ENCODE assay signal across 9 mouse cellular contexts in the genomic region with DNA sequence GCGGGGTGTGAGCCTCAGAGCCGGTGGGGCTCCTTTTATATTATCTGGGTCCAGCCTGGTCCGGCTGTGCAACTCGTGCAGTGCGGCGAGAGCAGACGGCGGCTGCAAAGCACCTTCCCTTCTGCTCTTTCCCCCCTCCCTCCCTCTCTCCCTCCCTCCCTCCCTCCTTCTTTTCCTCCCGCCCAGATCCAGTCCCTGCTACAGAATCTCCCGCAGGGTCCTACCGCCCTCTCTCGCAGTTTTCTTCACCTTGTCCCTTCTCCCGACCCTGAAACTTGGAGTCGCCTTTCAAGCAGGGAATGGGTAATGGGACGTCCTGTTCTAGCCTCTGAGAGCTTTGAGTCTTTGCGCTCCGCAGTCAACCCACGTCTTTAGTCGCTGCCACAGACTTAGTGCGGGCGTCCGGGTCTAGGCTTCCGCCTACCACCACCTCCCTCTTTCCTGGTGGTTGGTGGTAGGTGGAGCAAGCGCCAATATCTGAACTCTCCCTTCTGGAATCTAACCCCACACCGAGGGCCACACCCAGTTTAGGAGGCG. TPM values are rescaled to one million over a fixed set of nuclear protein-coding genes. Genes with fewer than 3 reads are reported as not detected.
DNase-seq lines count a peak whose midpoint lies in the region; ATAC-seq and TF ChIP-seq lines count a peak whose summit lies in the region.
"Had no signal": no experiment of that assay in that cellular context is flagged by ENCODE, and none has a peak within 500 bp of the region (broad histone marks: within the 10 kb centered on the region; RNA-seq: fewer than 3 reads in every experiment).

A gene (minus strand): TSS at position 392 of the 537 bp plus-strand sequence.

- WGBS in heart, adult 2 months: under 1% methylated on average over 26 of the region's 26 CpGs
- under 1% methylated on average over 26 of the region's 26 CpGs for WGBS in heart, embryonic 11.5 days (ENCODE audit: insufficient replicate concordance)
- 0% methylated on average over 24 of the region's 26 CpGs for WGBS in kidney, embryonic 15.5 days
- under 1% methylated on average over 24 of the region's 26 CpGs for WGBS in limb, embryonic 15.5 days
- 0% methylated on average over 26 of the region's 26 CpGs for WGBS in neural tube, embryonic 12.5 days

- no peak for TF ChIP-seq EP300 in heart, adult 2 months (IDR thresholded peaks at IDR 0.05; ENCODE audit: insufficient read depth, low read depth, low read length)

- TF ChIP-seq CTCF in heart, adult 2 months (IDR thresholded peaks at IDR 0.05): no peak

- no peaks in the 10 kb centered on the region for H3K4me1 ChIP-seq in heart, adult 2 months (ENCODE audit: control insufficient read depth, insufficient read depth, low read length)
- H3K4me1 ChIP-seq in heart, embryonic 11.5 days (ENCODE audit: control insufficient read depth, insufficient read depth, low read length): no peaks in the 10 kb centered on the region; the same call in 1 of the 2 replicates
- H3K4me1 ChIP-seq in kidney, embryonic 15.5 days: peaks cover 24% of the 10 kb centered on the region
- peaks cover 36% of the 10 kb centered on the region for H3K4me1 ChIP-seq in limb, embryonic 15.5 days
- H3K4me1 ChIP-seq in neural tube, embryonic 12.5 days: peaks cover 21% of the 10 kb centered on the region

- H3K9ac ChIP-seq in heart, adult 2 months (ENCODE audit: low read depth, low read length): no peak within 1 kb of the TSS
- H3K9ac ChIP-seq in heart, embryonic 11.5 days (ENCODE audit: low read depth, low read length): peak within 1 kb of the TSS; percentile 71
- H3K9ac ChIP-seq in kidney, embryonic 15.5 days: peak within 1 kb of the TSS; percentile 35; the same call in 1 of the 2 replicates
- peak within 1 kb of the TSS; percentile 42 for H3K9ac ChIP-seq in limb, embryonic 15.5 days
- peak within 1 kb of the TSS; percentile 62 for H3K9ac ChIP-seq in neural tube, embryonic 12.5 days

- peak; percentile 56 for ATAC-seq in common myeloid progenitor, adult 5-6 weeks (replicated peaks; ENCODE audit: low read depth, poor library complexity, severe bottlenecking)
- peak; percentile 66 for ATAC-seq in heart, embryonic 11.5 days (replicated peaks; ENCODE audit: insufficient number of reproducible peaks, low FRiP score, low TSS enrichment)
- peak; percentile 82 for ATAC-seq in kidney, embryonic 15.5 days (replicated peaks; ENCODE audit: low FRiP score)
- ATAC-seq in limb, embryonic 15.5 days (ENCODE audit: insufficient number of reproducible peaks, low FRiP score, low TSS enrichment, low read depth): peak; percentile 64
- ATAC-seq in neural tube, embryonic 12.5 days (ENCODE audit: low FRiP score, low read depth): peak; percentile 76

- intact Hi-C loops in heart, adult 2 months (cut with DNase I): no loop called here

- H3K9me3 ChIP-seq in heart, embryonic 11.5 days (replicated peaks; ENCODE audit: control insufficient read depth, low read length): no peaks in the 10 kb centered on the region
- H3K9me3 ChIP-seq in kidney, embryonic 15.5 days (replicated peaks): no peaks in the 10 kb centered on the region
- no peaks in the 10 kb centered on the region for H3K9me3 ChIP-seq in limb, embryonic 15.5 days
- H3K9me3 ChIP-seq in neural tube, embryonic 12.5 days: no peaks in the 10 kb centered on the region

- peak within 1 kb of the TSS; percentile 39 for H3K4me3 ChIP-seq in heart, adult 2 months
- H3K4me3 ChIP-seq in heart, embryonic 11.5 days (ENCODE audit: low read depth, low read length): peak within 1 kb of the TSS; percentile 75
- H3K4me3 ChIP-seq in kidney, embryonic 15.5 days (replicated peaks): peak within 1 kb of the TSS; percentile 68
- peak within 1 kb of the TSS; percentile 60 for H3K4me3 ChIP-seq in limb, embryonic 15.5 days
- H3K4me3 ChIP-seq in neural tube, embryonic 12.5 days: peak within 1 kb of the TSS; percentile 60

- H3K36me3 ChIP-seq in heart, adult 2 months (ENCODE audit: control insufficient read depth, insufficient read depth, low read length): no peaks in the 10 kb centered on the region
- H3K36me3 ChIP-seq in heart, embryonic 11.5 days (ENCODE audit: control insufficient read depth, insufficient read depth, low read length): no peaks in the 10 kb centered on the region
- H3K36me3 ChIP-seq in kidney, embryonic 15.5 days: no peaks in the 10 kb centered on the region
- H3K36me3 ChIP-seq in limb, embryonic 15.5 days: no peaks in the 10 kb centered on the region
- H3K36me3 ChIP-seq in neural tube, embryonic 12.5 days: no peaks in the 10 kb centered on the region

- peak within 1 kb of the TSS; percentile 99 for H3K4me2 ChIP-seq in heart, embryonic 11.5 days
- H3K4me2 ChIP-seq in kidney, embryonic 15.5 days: peak within 1 kb of the TSS; percentile 99
- H3K4me2 ChIP-seq in limb, embryonic 15.5 days: peak within 1 kb of the TSS; percentile 99
- peak within 1 kb of the TSS; percentile 98 for H3K4me2 ChIP-seq in neural tube, embryonic 12.5 days (replicated peaks)

- H3K79me2 ChIP-seq in heart, adult 2 months (replicated peaks; ENCODE audit: control insufficient read depth, insufficient read depth, low read length): no peaks in the 10 kb centered on the region

- no peak for TF ChIP-seq POLR2A in heart, adult 2 months (IDR thresholded peaks at IDR 0.05; ENCODE audit: insufficient read depth, low read depth, low read length)

- DNase-seq in heart, adult 2 months: peak; percentile 7 to 16
- DNase-seq in heart, adult 9 months (ENCODE audit: low spot score in 2 of 2): no peak
- DNase-seq in spleen, postnatal 14 days (ENCODE audit: low spot score in 2 of 2): no peak

- H3K27ac ChIP-seq in heart, adult 2 months: no peak within 1 kb of the TSS
- no peak within 1 kb of the TSS for H3K27ac ChIP-seq in heart, embryonic 11.5 days (ENCODE audit: low read depth, low read length)
- no peak within 1 kb of the TSS for H3K27ac ChIP-seq in kidney, embryonic 15.5 days
- peak within 1 kb of the TSS; percentile 59 for H3K27ac ChIP-seq in limb, embryonic 15.5 days
- H3K27ac ChIP-seq in neural tube, embryonic 12.5 days: no peak within 1 kb of the TSS

- peaks cover 9% of the 10 kb centered on the region for H3K27me3 ChIP-seq in heart, adult 2 months (ENCODE audit: control insufficient read depth, insufficient read depth, low read length)
- H3K27me3 ChIP-seq in heart, embryonic 11.5 days (ENCODE audit: control insufficient read depth, insufficient read depth, low read length): peaks cover 25% of the 10 kb centered on the region
- peaks cover 66% of the 10 kb centered on the region for H3K27me3 ChIP-seq in kidney, embryonic 15.5 days
- peaks cover 49% of the 10 kb centered on the region for H3K27me3 ChIP-seq in limb, embryonic 15.5 days
- peaks cover 36% of the 10 kb centered on the region for H3K27me3 ChIP-seq in neural tube, embryonic 12.5 days (replicated peaks)

RNA-seq across cellular contexts. Expression of the gene that starts here (rescaled TPM):
- total RNA-seq in heart, adult 2 months (2021): under 1 TPM; 0.23 to 0.43 TPM
- polyA plus RNA-seq in heart, adult 2 months (2012; rRNA removed): 0.44 and 0.72 TPM in 2 replicates
- total RNA-seq in common myeloid progenitor, adult 5-6 weeks (2017): 0.23 TPM in 1 of 2 replicates, not detected in the other
- polyA plus RNA-seq in heart, embryonic 11.5 days (2014; fragmentation: Nextera tagmentation; extraction: Ambion mirVana): 0.69 and 0.93 TPM in 2 replicates
- 0.30 and 0.40 TPM in 2 replicates for polyA plus RNA-seq in kidney, embryonic 15.5 days (2015; fragmentation: Nextera tagmentation; extraction: Ambion mirVana)
- 1.4 and 1.7 TPM in 2 replicates for polyA plus RNA-seq in limb, embryonic 15.5 days (2015; fragmentation: Nextera tagmentation; extraction: Ambion mirVana)
- 0.44 and 0.57 TPM in 2 replicates for polyA plus RNA-seq in neural tube, embryonic 12.5 days (2016; fragmentation: Nextera tagmentation; extraction: Ambion mirVana)
- total RNA-seq: MEL had no signal

Comparison
In these comparisons a context has a peak if more than half of its experiments do, and no peak if none do; other contexts are left out.
1. Peak in DNase-seq and H3K4me3 ChIP-seq in heart, adult 2 months; RNA of the gene not detected or under 1 TPM.
2. Peak in ATAC-seq in common myeloid progenitor, adult 5-6 weeks; RNA of the gene not detected or under 1 TPM.
3. Peak in ATAC-seq, H3K4me3 ChIP-seq, H3K9ac ChIP-seq and H3K4me2 ChIP-seq in heart, embryonic 11.5 days; RNA of the gene not detected or under 1 TPM.
4. Peak in ATAC-seq, H3K4me3 ChIP-seq, H3K9ac ChIP-seq and H3K4me2 ChIP-seq in kidney, embryonic 15.5 days; RNA of the gene not detected or under 1 TPM.
5. Peak in ATAC-seq, H3K4me3 ChIP-seq, H3K9ac ChIP-seq and H3K4me2 ChIP-seq in neural tube, embryonic 12.5 days; RNA of the gene not detected or under 1 TPM.